Mouse (Mus musculus): ENCODE results near the gene Minar1. TPM values are rescaled to one million over a fixed set of nuclear protein-coding genes. Genes with fewer than 3 reads are reported as not detected.

Gene Minar1
- polyA plus RNA-seq (2015; fragmentation: Nextera tagmentation; extraction: Ambion mirVana) = 0.26 and 0.27 TPM in 2 replicates

- H3K4me2 ChIP-seq = peak within 1 kb of the TSS; percentile 89
- H3K9me3 ChIP-seq = no peaks in the 10 kb centered on the region
- no peak within 1 kb of the TSS for H3K27ac ChIP-seq
- peaks cover 44% of the 10 kb centered on the region for H3K27me3 ChIP-seq
- 0 out of 2 replicates have a peak within 1 kb of the TSS, but pooled peaks have one; percentile 14 for H3K9ac ChIP-seq
- ATAC-seq (ENCODE audit: insufficient number of reproducible peaks, low FRiP score, low TSS enrichment, low read depth) = 0 out of 2 replicates have a peak, but pooled peaks have one; percentile 36
- peak within 1 kb of the TSS; percentile 44 for H3K4me3 ChIP-seq
- WGBS = under 1% methylated on average over 27 of the region's 27 CpGs
- peaks cover 19% of the 10 kb centered on the region for H3K4me1 ChIP-seq
- no peaks in the 10 kb centered on the region for H3K36me3 ChIP-seq
These were observed at the start of gene Minar1 for GRCm38 (mm10) chr9:89623006-89623760. Minar1 (minus strand) TSS chr9:89623125.

GRCm38 (mm10) chr9:89669878-89670277 is 47.0 kb upstream of the Minar1 start:
- Histone ChIP-seq H3K9me3 (no peaks in the 10 kb centered on the region), H3K9ac (no peak overlapping the region), H3K4me3 (no peak overlapping the region), H3K27ac (no peak overlapping the region), H3K4me2 (no peak overlapping the region), H3K27me3 (no peaks in the 10 kb centered on the region), H3K36me3 (no peaks in the 10 kb centered on the region), H3K4me1 (no peaks in the 10 kb centered on the region)
- WGBS = 62% methylated on average over 4 of the region's 4 CpGs
- no peak for ATAC-seq (ENCODE audit: insufficient number of reproducible peaks, low FRiP score, low TSS enrichment, low read depth)

GRCm38 (mm10) chr9:89667306-89667942 is 44.5 kb upstream of the Minar1 start:
- H3K27me3 ChIP-seq = no peaks in the 10 kb centered on the region
- WGBS = 65% methylated on average over 4 of the region's 4 CpGs
- no peaks in the 10 kb centered on the region for H3K9me3 ChIP-seq
- no peak overlapping the region for H3K9ac ChIP-seq
- H3K4me3 ChIP-seq = no peak overlapping the region
- no peak overlapping the region for H3K4me2 ChIP-seq
- H3K27ac ChIP-seq = no peak overlapping the region
- no peaks in the 10 kb centered on the region for H3K36me3 ChIP-seq
- H3K4me1 ChIP-seq = no peaks in the 10 kb centered on the region
- ATAC-seq (ENCODE audit: insufficient number of reproducible peaks, low FRiP score, low TSS enrichment, low read depth) = no peak

- no peak overlapping the region for H3K4me2 ChIP-seq
- no peaks in the 10 kb centered on the region for H3K9me3 ChIP-seq
- H3K9ac ChIP-seq = no peak overlapping the region
- WGBS = 77% methylated on average over 6 of the region's 6 CpGs
- H3K4me3 ChIP-seq = no peak overlapping the region
- H3K27ac ChIP-seq = no peak overlapping the region
- H3K36me3 ChIP-seq = no peaks in the 10 kb centered on the region
- H3K4me1 ChIP-seq = no peaks in the 10 kb centered on the region
- ATAC-seq (ENCODE audit: insufficient number of reproducible peaks, low FRiP score, low TSS enrichment, low read depth) = no peak
- no peaks in the 10 kb centered on the region for H3K27me3 ChIP-seq
These were observed 28.0 kb upstream of the Minar1 start for GRCm38 (mm10) chr9:89650913-89651312.

- 81% methylated on average over 3 of the region's 3 CpGs for WGBS
- Histone ChIP-seq H3K9ac (no peak overlapping the region), H3K4me2 (no peak overlapping the region)
These were observed 14.5 kb upstream of the Minar1 start for GRCm38 (mm10) chr9:89637453-89637852.

GRCm38 (mm10) chr9:89622296-89623005 is 474 bp downstream of the Minar1 start:
- H3K9me3 ChIP-seq = no peaks in the 10 kb centered on the region
- no peak overlapping the region for H3K27ac ChIP-seq
- H3K4me2 ChIP-seq = peak overlapping the region; percentile 89
- no peaks in the 10 kb centered on the region for H3K36me3 ChIP-seq
- H3K4me1 ChIP-seq = peaks cover 19% of the 10 kb centered on the region
- H3K27me3 ChIP-seq = peaks cover 44% of the 10 kb centered on the region
- WGBS = 1% methylated on average over 42 of the region's 42 CpGs
- 0 out of 2 replicates have a peak, but pooled peaks have one; percentile 48 for ATAC-seq (ENCODE audit: insufficient number of reproducible peaks, low FRiP score, low TSS enrichment, low read depth)
- H3K9ac ChIP-seq = no peak overlapping the region
- H3K4me3 ChIP-seq = peak overlapping the region; percentile 44

More at GRCm38 (mm10) chr9:89637453-89637852, 14.5 kb upstream of the Minar1 start:
- no peak overlapping the region for H3K27ac ChIP-seq
- no peaks in the 10 kb centered on the region for H3K9me3 ChIP-seq
- H3K27me3 ChIP-seq = no peaks in the 10 kb centered on the region
- H3K4me3 ChIP-seq = no peak overlapping the region
- no peaks in the 10 kb centered on the region for H3K36me3 ChIP-seq
- H3K4me1 ChIP-seq = no peaks in the 10 kb centered on the region
- ATAC-seq (ENCODE audit: insufficient number of reproducible peaks, low FRiP score, low TSS enrichment, low read depth) = no peak

GRCm38 (mm10) chr9:89621750-89622149 is 1.2 kb downstream of the Minar1 start:
- no peak for ATAC-seq (ENCODE audit: insufficient number of reproducible peaks, low FRiP score, low TSS enrichment, low read depth)
- Histone ChIP-seq H3K27me3 (peaks cover 44% of the 10 kb centered on the region), H3K9me3 (no peaks in the 10 kb centered on the region), H3K4me3 (peak overlapping the region; percentile 44; the same call in 1 of the 2 replicates), H3K27ac (no peak overlapping the region), H3K36me3 (no peaks in the 10 kb centered on the region), H3K4me1 (peaks cover 19% of the 10 kb centered on the region), H3K9ac (no peak overlapping the region), H3K4me2 (peak overlapping the region; percentile 89; the same call in 1 of the 2 replicates)
- 5% methylated on average over 11 of the region's 11 CpGs for WGBS

- no peak overlapping the region for H3K4me2 ChIP-seq
- whole genome bisulfite sequencing = 26% methylated on average over 6 of the region's 6 CpGs
- no peaks in the 10 kb centered on the region for H3K9me3 ChIP-seq
- H3K27me3 ChIP-seq = peaks cover 40% of the 10 kb centered on the region
- H3K9ac ChIP-seq = no peak overlapping the region
- H3K4me1 ChIP-seq = peaks cover 19% of the 10 kb centered on the region
- no peak for ATAC-seq (ENCODE audit: insufficient number of reproducible peaks, low FRiP score, low TSS enrichment, low read depth)
- H3K36me3 ChIP-seq = no peaks in the 10 kb centered on the region
- H3K27ac ChIP-seq = no peak overlapping the region
- H3K4me3 ChIP-seq = no peak overlapping the region
These were observed 2.6 kb downstream of the Minar1 start for GRCm38 (mm10) chr9:89620347-89620746.

GRCm38 (mm10) chr9:89616946-89617345 is 6.0 kb downstream of the Minar1 start:
- WGBS = 95% methylated on average over 2 of the region's 2 CpGs
- H3K4me2 ChIP-seq = no peak overlapping the region
- 0 out of 2 replicates have a peak, but pooled peaks cover 3% of the 10 kb centered on the region for H3K4me1 ChIP-seq
- no peaks in the 10 kb centered on the region for H3K36me3 ChIP-seq
- H3K9me3 ChIP-seq = no peaks in the 10 kb centered on the region
- no peak overlapping the region for H3K27ac ChIP-seq
- H3K27me3 ChIP-seq = peaks cover 16% of the 10 kb centered on the region; the same call in 1 of the 2 replicates
- no peak overlapping the region for H3K4me3 ChIP-seq
- ATAC-seq (ENCODE audit: insufficient number of reproducible peaks, low FRiP score, low TSS enrichment, low read depth) = no peak
- H3K9ac ChIP-seq = no peak overlapping the region

GRCm38 (mm10) chr9:89610592-89610991 is 12.3 kb downstream of the Minar1 start:
- Histone ChIP-seq H3K4me2 (no peak overlapping the region), H3K4me3 (no peak overlapping the region), H3K4me1 (no peaks in the 10 kb centered on the region), H3K9me3 (no peaks in the 10 kb centered on the region), H3K36me3 (no peaks in the 10 kb centered on the region), H3K27ac (no peak overlapping the region), H3K9ac (no peak overlapping the region), H3K27me3 (no peaks in the 10 kb centered on the region)
- no peak for ATAC-seq (ENCODE audit: insufficient number of reproducible peaks, low FRiP score, low TSS enrichment, low read depth)
- WGBS = 29% methylated on average over 4 of the region's 4 CpGs

GRCm38 (mm10) chr9:89607321-89607720 is 15.6 kb downstream of the Minar1 start:
- no peak overlapping the region for H3K9ac ChIP-seq
- H3K27ac ChIP-seq = no peak overlapping the region
- ATAC-seq (ENCODE audit: insufficient number of reproducible peaks, low FRiP score, low TSS enrichment, low read depth) = no peak
- no peaks in the 10 kb centered on the region for H3K36me3 ChIP-seq
- H3K4me1 ChIP-seq = no peaks in the 10 kb centered on the region
- WGBS = 79% methylated on average over 7 of the region's 7 CpGs
- no peaks in the 10 kb centered on the region for H3K27me3 ChIP-seq
- no peak overlapping the region for H3K4me2 ChIP-seq
- no peak overlapping the region for H3K4me3 ChIP-seq
- no peaks in the 10 kb centered on the region for H3K9me3 ChIP-seq

All from limb, embryonic 15.5 days (tissue).